Mouse (Mus musculus) v-Abl transformed pro-B cells (cell line): ENCODE measurements around the gene Mcm9.
"Not testable (repeated sequence)": the region's sequence is repeated elsewhere in the genome, so short reads cannot be mapped to it uniquely, and the experiment has no call there.

Experiments used
- in situ Hi-C, 2 experiments: fragments of 400-800 bp; cut with MboI; formaldehyde crosslinking; loops; one replicate each; pipeline ENCODE4 v1.15.1; 2025; ENCODE audit not compliant: unreplicated experiment in 2 of 2

Gene Mcm9

DNA sequence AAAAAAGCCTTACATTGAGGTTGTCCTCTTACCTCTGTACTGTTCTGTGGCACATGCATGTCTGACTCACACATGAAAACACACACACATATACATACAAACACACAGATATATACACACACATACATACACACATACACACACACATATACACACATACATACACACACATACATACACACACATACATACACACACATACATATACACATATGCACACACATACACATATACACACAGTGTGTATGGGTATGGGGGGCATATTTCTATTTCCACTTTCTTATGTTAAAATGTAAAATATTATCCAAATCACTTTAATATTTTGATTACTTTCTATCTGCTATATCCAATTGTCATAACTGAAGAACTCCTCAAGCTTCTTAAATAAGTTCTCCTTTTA is 121.6 kb downstream of the Mcm9 start:
- in situ Hi-C loops: loop anchor here (5.0 to 25.0 kb wide), 3 partner anchors 161 to 1721 kb away; no protein-coding TSS in a partner anchor

DNA sequence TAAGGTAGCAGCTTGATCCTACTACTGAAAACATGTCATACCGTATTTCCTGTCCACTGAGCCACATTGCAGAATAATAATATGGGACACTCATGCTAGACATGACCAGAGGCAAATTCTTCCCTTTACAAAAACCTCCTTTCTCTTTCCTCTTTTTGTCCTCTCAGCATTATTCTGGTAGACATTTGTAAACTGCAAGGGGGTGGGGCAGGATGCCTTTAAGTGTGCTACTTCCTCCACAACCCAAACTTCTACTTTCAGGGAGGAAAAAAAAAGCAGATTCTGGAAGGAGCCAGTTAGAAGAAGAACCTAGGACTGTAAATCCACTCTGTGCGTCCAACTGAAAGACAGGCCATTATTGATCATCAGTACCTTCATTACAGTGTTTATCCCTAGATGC is 124.7 kb downstream of the Mcm9 start:
- in situ Hi-C loops: loop anchor here (5.0 to 25.0 kb wide), 3 partner anchors 158 to 1718 kb away; no protein-coding TSS in a partner anchor

DNA sequence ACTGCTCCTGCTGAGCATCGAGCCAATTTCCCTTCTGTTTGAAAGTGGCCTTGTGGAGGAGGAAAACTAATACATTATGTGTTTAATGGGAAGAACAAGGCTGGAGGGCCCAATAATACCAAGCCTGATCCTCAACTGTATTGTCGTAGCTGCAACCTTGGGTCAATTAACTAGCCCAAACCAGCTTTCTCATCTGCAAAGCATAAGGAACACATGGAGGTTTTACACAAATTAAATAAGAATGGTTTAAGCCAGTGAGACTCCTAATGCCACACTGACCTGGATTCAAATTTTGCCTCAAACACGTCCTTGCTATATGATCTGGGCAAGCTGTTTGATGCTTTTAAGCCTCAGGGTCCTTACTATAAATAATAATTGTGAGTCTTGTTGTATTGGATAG is 125.2 kb downstream of the Mcm9 start:
- in situ Hi-C loops: loop anchor here (5.0 to 25.0 kb wide), 3 partner anchors 158 to 1718 kb away; no protein-coding TSS in a partner anchor

DNA sequence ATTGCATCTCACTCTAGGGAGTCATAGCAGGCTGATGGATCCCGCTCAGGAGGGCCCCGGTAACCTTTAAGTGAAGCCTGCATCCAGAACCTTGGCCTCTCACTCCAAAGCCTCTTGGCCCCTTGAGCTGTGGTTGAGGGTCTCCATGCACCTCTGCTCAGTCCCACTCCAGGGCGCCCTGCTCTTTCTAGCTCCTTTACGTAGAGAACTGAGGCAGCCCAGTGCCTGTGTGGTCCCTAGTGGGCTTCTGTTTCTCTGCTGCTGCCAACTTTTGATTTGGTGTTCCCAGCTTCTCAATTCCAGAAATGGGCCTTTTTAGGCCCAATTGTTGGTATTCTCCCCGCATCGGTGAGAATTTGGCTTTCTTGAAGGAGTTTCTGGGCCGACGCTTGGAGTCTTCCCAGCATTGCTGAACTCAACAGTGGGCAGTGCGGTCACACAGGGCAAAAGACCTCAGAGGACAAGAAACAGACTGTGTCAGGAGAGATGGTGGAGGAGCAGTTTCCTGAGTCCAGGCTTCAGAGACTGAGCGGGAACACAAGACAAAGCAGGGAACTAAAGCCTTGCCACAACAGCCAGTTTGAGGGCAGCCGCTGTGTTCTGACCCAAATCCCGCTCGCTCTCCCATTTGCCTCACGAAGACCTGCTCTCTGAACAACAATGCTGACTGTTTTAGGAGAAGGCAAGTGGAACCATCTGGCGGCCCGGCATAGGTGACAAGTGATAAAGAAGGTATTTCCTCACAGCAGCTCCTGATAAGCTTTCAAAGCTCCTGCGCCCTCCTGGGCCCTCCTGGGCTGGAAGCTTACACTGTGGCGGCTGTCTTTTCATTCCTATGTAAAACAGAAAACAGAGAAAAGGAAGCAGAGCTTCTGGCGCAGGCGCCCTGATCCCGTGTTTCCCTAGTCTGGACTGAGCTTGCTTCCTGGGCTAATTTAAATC is 127.1 kb downstream of the Mcm9 start:
- in situ Hi-C loops: loop anchor here in 1 of 2 experiments (25.0 kb wide), 2 partner anchors 391 to 1716 kb away; no protein-coding TSS in a partner anchor

DNA sequence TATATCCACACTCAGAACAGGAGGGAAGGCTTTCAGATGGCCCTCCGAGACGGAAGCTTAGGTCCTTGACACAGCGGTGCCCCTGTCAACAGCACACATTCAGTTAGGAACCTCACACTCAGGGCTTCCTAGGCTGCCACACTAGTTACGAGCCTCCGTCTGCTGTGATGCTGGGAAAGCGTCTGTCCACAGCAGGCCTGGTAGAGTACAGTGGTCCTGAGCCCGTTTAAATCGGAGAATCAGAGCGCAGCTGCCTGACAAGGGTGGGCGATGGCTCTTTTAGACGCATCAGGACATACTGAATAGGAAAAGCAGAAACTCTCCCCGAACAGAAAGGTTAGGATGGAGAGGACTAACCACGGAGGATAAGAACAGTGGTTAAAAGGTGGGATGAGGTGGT is 127.8 kb downstream of the Mcm9 start:
- in situ Hi-C loops: loop anchor here in 1 of 2 experiments (25.0 kb wide), 2 partner anchors 390 to 1715 kb away; no protein-coding TSS in a partner anchor

DNA sequence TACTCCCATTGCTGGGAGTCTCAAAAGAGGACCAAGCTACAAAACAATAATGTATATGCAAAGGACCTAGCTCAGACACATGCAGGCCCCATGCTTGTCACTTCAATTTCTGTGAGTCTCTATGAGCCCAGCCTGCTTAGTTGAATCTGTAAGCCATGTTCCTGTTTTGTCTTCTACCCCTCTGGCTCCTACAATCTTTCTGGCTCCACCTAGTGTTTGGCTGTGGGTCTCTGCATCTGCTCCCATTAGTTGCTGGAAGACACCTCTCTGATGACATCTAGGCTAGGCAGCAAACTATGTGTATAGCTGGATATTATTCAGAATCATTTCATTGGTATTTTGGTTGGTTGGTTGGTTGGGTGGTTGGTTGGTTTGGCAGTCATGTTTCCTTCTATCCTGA is 130.7 kb downstream of the Mcm9 start:
- in situ Hi-C loops: no loop called here

DNA sequence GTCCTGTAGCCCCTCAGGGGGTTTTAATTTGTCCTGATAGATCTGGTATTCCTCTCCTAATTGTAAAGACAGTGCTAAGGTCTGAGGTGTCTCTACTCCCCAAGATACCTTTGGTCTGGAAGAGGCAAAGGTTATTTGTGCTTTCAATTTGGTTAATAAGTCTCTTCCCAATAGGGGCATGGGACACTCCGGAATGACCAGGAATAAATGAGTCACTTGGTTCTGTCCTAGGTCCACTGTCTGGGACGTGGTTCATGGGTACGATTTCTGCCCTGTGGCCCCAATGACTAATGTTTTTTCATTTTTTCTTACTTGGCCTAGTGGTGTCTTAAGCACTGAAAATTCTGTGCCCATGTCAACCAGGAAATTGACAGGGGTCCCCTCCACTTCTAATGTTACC is 134.9 kb downstream of the Mcm9 start:
- in situ Hi-C loops: not testable (repeated sequence)

DNA sequence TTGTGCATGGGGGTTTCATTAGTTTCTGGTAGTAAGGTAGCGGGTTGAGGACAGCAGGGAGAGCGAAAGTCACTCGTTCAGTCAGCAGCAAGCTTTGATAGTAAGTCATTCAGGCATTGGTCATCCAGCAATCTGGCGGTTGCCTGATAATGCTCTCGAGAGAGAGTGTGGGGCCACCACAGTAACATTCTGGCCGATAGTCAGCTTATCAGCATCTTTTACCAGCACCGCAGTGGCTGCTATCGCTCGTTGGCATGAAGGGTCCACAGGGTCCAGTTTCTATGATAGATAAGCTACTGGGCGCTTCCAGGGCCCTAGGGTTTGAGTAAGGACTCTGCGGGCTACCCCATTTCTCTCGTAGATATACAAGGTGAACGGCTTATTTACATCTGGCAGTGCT is 136.3 kb downstream of the Mcm9 start:
- in situ Hi-C loops: no loop called here
